Comparison of ENCODE assay signal across 27 mouse cellular contexts in genomic region chr13:40845951-40846350, GRCm38 (mm10). TPM values are rescaled to one million over a fixed set of nuclear protein-coding genes. Genes with fewer than 3 reads are reported as not detected.
DNase-seq lines count a peak whose midpoint lies in the region; ATAC-seq lines count a peak whose summit lies in the region.
"Had no signal": no experiment of that assay in that cellular context is flagged by ENCODE, and none has a peak within 500 bp of the region (broad histone marks: within the 10 kb centered on the region; RNA-seq: fewer than 3 reads in every experiment).

No protein-coding gene starts in this region.

- no peak overlapping the region for H3K9ac ChIP-seq in heart, embryonic 11.5 days (ENCODE audit: low read depth, low read length)
- H3K9ac ChIP-seq: embryonic facial prominence, embryonic 12.5 days; embryonic facial prominence, embryonic 15.5 days; forebrain, postnatal 0 days; heart, embryonic 12.5 days; hindbrain, embryonic 12.5 days; hindbrain, embryonic 15.5 days had no signal

- no peak overlapping the region for H3K4me3 ChIP-seq in heart, embryonic 11.5 days (ENCODE audit: low read depth, low read length)
- H3K4me3 ChIP-seq: embryonic facial prominence, embryonic 12.5 days; embryonic facial prominence, embryonic 15.5 days; gastrocnemius, adult 2 months; heart, adult 2 months; heart, embryonic 12.5 days; hindbrain, embryonic 12.5 days; hindbrain, embryonic 15.5 days had no signal

- no peak overlapping the region for H3K4me2 ChIP-seq in heart, embryonic 11.5 days
- H3K4me2 ChIP-seq: embryonic facial prominence, embryonic 12.5 days; embryonic facial prominence, embryonic 15.5 days; heart, embryonic 12.5 days; hindbrain, embryonic 12.5 days; hindbrain, embryonic 15.5 days had no signal

- H3K27me3 ChIP-seq in heart, embryonic 11.5 days (ENCODE audit: control insufficient read depth, insufficient read depth, low read length) = no peaks in the 10 kb centered on the region
- H3K27me3 ChIP-seq: embryonic facial prominence, embryonic 12.5 days; embryonic facial prominence, embryonic 15.5 days; heart, embryonic 12.5 days; hindbrain, embryonic 12.5 days; hindbrain, embryonic 15.5 days had no signal

- peak; percentile 72 for DNase-seq in heart, adult 11 months
- peak; percentile 50 for DNase-seq in MEL-GATA-1-ER (ENCODE audit: extremely low read depth, low read depth)
- DNase-seq in urinary bladder, postnatal 36 days (ENCODE audit: low spot score in 2 of 2) = no peak
- DNase-seq in layer of hippocampus, postnatal 10 days (ENCODE audit: low spot score in 2 of 2) = no peak
- DNase-seq: adrenal gland, postnatal 10 days; adrenal gland, postnatal 36 days; B cell, adult 2 months; cerebellum, adult 18-20 months; cerebellum, adult 9-10 months; cerebellum, postnatal 14 days; forebrain, postnatal 0 days; gastrocnemius, adult 2 months; gastrocnemius, postnatal 14 days; heart, adult 2 months; heart, postnatal 14 days; heart, postnatal 4 days had no signal

- ATAC-seq in heart, embryonic 11.5 days (replicated peaks; ENCODE audit: insufficient number of reproducible peaks, low FRiP score, low TSS enrichment) = no peak
- ATAC-seq in hematopoietic stem cell, adult 5-6 weeks (replicated peaks in 1 of 2; ENCODE audit: insufficient read depth in 1 of 2, low FRiP score in 2 of 2, low TSS enrichment in 1 of 2, low read depth in 1 of 2, poor library complexity in 2 of 2, severe bottlenecking in 2 of 2) = peak; percentile 73 to 76
- peak; percentile 69; the same call in 1 of the 2 replicates for ATAC-seq in monocyte, adult 5-6 weeks (replicated peaks; ENCODE audit: insufficient number of reproducible peaks, low FRiP score, low TSS enrichment, poor library complexity, severe bottlenecking)
- ATAC-seq in CD4-positive, CD25-positive, alpha-beta regulatory T cell, adult 4 months = no peak
- ATAC-seq: forebrain, embryonic 14.5 days; forebrain, postnatal 0 days; Patski had no signal

- no peaks in the 10 kb centered on the region for H3K9me3 ChIP-seq in heart, embryonic 11.5 days (replicated peaks; ENCODE audit: control insufficient read depth, low read length)
- H3K9me3 ChIP-seq: embryonic facial prominence, embryonic 12.5 days; embryonic facial prominence, embryonic 15.5 days; heart, embryonic 12.5 days; hindbrain, embryonic 12.5 days; hindbrain, embryonic 15.5 days had no signal

- WGBS in heart, embryonic 11.5 days (ENCODE audit: insufficient replicate concordance) = 29% methylated on average over 6 of the region's 6 CpGs

- H3K27ac ChIP-seq in heart, embryonic 11.5 days (ENCODE audit: low read depth, low read length) = no peak overlapping the region
- H3K27ac ChIP-seq: embryonic facial prominence, embryonic 12.5 days; embryonic facial prominence, embryonic 15.5 days; gastrocnemius, adult 2 months; heart, adult 2 months; hindbrain, embryonic 12.5 days; hindbrain, embryonic 15.5 days had no signal

- H3K4me1 ChIP-seq in heart, embryonic 11.5 days (ENCODE audit: control insufficient read depth, insufficient read depth, low read length) = no peaks in the 10 kb centered on the region
- H3K4me1 ChIP-seq: embryonic facial prominence, embryonic 12.5 days; embryonic facial prominence, embryonic 15.5 days; heart, embryonic 12.5 days; hindbrain, embryonic 12.5 days; hindbrain, embryonic 15.5 days had no signal

- no peaks in the 10 kb centered on the region for H3K36me3 ChIP-seq in heart, embryonic 11.5 days (ENCODE audit: control insufficient read depth, insufficient read depth, low read length)
- H3K36me3 ChIP-seq: embryonic facial prominence, embryonic 12.5 days; embryonic facial prominence, embryonic 15.5 days; heart, embryonic 12.5 days; hindbrain, embryonic 12.5 days; hindbrain, embryonic 15.5 days had no signal

RNA-seq across cellular contexts. Expression of gene Gcnt2, which starts 13.6 kb away (rescaled TPM):
- polyA plus RNA-seq in heart, embryonic 11.5 days (2014; fragmentation: Nextera tagmentation; extraction: Ambion mirVana) = 4.1 and 4.7 TPM in 2 replicates
- 202 and 210 TPM in 2 replicates for total RNA-seq in hematopoietic stem cell, adult 5-6 weeks (2017)
- total RNA-seq in monocyte, adult 5-6 weeks (2017) = 90.3 to 117 TPM (median 97.6 TPM) in 3 replicates
- 10 to 100 TPM; 11.1 to 13.2 TPM for total RNA-seq in layer of hippocampus, postnatal 10 days (2021)
- polyA plus RNA-seq in CD4-positive, CD25-positive, alpha-beta regulatory T cell, adult 4 months (2017; shearing (Covaris generic)) = under 1 TPM; 0.20 to 0.39 TPM

Comparison
In these comparisons a context has a peak if more than half of its experiments do, and no peak if none do; other contexts are left out.
1. DNase-seq: peak in heart, adult 11 months (single experiment) and MEL-GATA-1-ER (single experiment); none in urinary bladder, postnatal 36 days (0 of 2) and layer of hippocampus, postnatal 10 days (0 of 2).
2. ATAC-seq: peak in hematopoietic stem cell, adult 5-6 weeks (2 of 2) and monocyte, adult 5-6 weeks (single experiment); none in heart, embryonic 11.5 days (single experiment) and CD4-positive, CD25-positive, alpha-beta regulatory T cell, adult 4 months (single experiment).